In the genomic region with DNA sequence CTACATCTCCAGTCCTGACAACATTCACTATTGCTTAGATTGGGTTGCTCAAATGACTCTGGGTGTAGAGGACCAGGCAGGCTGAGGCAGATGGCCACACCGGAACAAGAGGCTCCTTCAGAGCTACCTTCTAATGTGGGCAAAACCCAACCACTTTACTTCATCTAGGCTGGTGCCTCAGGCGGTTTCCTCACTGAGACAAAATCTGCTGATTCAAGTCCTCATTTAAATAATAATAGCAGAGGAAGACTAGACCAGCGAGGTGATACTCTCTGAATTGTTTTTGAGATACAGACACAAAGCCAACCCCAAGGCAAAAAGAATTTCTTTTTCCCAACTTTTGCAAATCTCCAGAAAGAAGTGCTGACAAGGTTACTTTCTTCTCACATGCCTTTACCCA, we compare ENCODE assay signal across 31 mouse cellular contexts. TPM values are rescaled to one million over a fixed set of nuclear protein-coding genes. Genes with fewer than 3 reads are reported as not detected.
DNase-seq lines count a peak whose midpoint lies in the region; ATAC-seq and TF ChIP-seq lines count a peak whose summit lies in the region.
"Had no signal": no experiment of that assay in that cellular context is flagged by ENCODE, and none has a peak within 500 bp of the region (broad histone marks: within the 10 kb centered on the region; RNA-seq: fewer than 3 reads in every experiment).

No protein-coding gene starts in this region.

- no peak for TF ChIP-seq CTCF in midbrain, postnatal 0 days (IDR thresholded peaks at IDR 0.05)
- no peak for TF ChIP-seq CTCF in lung, adult 2 months (IDR thresholded peaks at IDR 0.05; ENCODE audit: insufficient read depth, low read length)

- H3K4me2 ChIP-seq in midbrain, postnatal 0 days (ENCODE audit: low read depth, low read length, poor library complexity, severe bottlenecking): no peak overlapping the region

- no peaks in the 10 kb centered on the region for H3K9me3 ChIP-seq in ES-E14 (ENCODE audit: control insufficient read depth, insufficient read depth, low read depth, low read length)
- no peaks in the 10 kb centered on the region for H3K9me3 ChIP-seq in midbrain, postnatal 0 days (ENCODE audit: low read length)

- ATAC-seq in midbrain, postnatal 0 days (ENCODE audit: low FRiP score): no peak
- ATAC-seq: activated CD4-positive, CD25-positive, alpha-beta regulatory T cell, adult 4 months; CD4-positive, CD25-positive, alpha-beta regulatory T cell, adult 4 months; Patski had no signal

- H3K4me1 ChIP-seq in ES-E14 (ENCODE audit: control insufficient read depth in 2 of 2, insufficient read depth in 2 of 2, low read length in 2 of 2, poor library complexity in 1 of 2): 0 out of 4 replicates have a peak, but pooled peaks cover 0 to 2% of the 10 kb centered on the region in 2 experiments
- no peaks in the 10 kb centered on the region for H3K4me1 ChIP-seq in midbrain, postnatal 0 days (ENCODE audit: insufficient read depth, low read length)
- H3K4me1 ChIP-seq in lung, adult 2 months (ENCODE audit: control insufficient read depth, insufficient read depth, low read length): no peaks in the 10 kb centered on the region

- peak; percentile 53 for DNase-seq in ES-CJ7 (ENCODE audit: low read depth, low spot score)
- DNase-seq in ES-E14 (ENCODE audit: low read depth, low spot score): peak; percentile 15
- peak; percentile 50 for DNase-seq in R1 (ENCODE audit: low read depth, low spot score)
- DNase-seq in ZHBTc4 (ENCODE audit: low read depth, low spot score): peak; percentile 41
- DNase-seq in midbrain, postnatal 0 days (ENCODE audit: low spot score): no peak
- DNase-seq in right cerebral cortex, adult 2 months (ENCODE audit: low spot score in 2 of 2): no peak
- DNase-seq in lung, adult 2 months: no peak
- no peak for DNase-seq in kidney, adult 8-10 months
- DNase-seq: adrenal gland, adult 2 months; adrenal gland, adult 8-10 months; adrenal gland, postnatal 10 days; adrenal gland, postnatal 14 days; adrenal gland, postnatal 25 days; adrenal gland, postnatal 36 days; B cell, adult 2 months; cerebellum, adult 11 months; cerebellum, adult 11-12 months; cerebellum, adult 18-20 months; cerebellum, adult 2 months; cerebellum, adult 8-10 months; cerebellum, adult 9-10 months had no signal

- in situ Hi-C loops in ES-E14 (cut with MboI; ENCODE audit: low sequenced_read_pairs in 2 of 2, unreplicated experiment in 2 of 2): no loop called here

- H3K36me3 ChIP-seq in ES-E14 (ENCODE audit: control insufficient read depth, insufficient read depth, low read length, poor library complexity, severe bottlenecking): no peaks in the 10 kb centered on the region
- no peaks in the 10 kb centered on the region for H3K36me3 ChIP-seq in midbrain, postnatal 0 days (ENCODE audit: insufficient read depth, low read length)
- H3K36me3 ChIP-seq: G1E had no signal

- H3K4me3 ChIP-seq in ES-E14 (ENCODE audit: insufficient read depth in 1 of 2, low read depth in 1 of 2, low read length in 2 of 2, poor library complexity in 1 of 2, severe bottlenecking in 1 of 2): no peak overlapping the region
- no peak overlapping the region for H3K4me3 ChIP-seq in midbrain, postnatal 0 days (ENCODE audit: low read depth, low read length)
- no peak overlapping the region for H3K4me3 ChIP-seq in lung, adult 2 months (replicated peaks; ENCODE audit: extremely low read depth, low read depth, low read length)

- no peak for TF ChIP-seq POLR2A in lung, adult 2 months (IDR thresholded peaks at IDR 0.05; ENCODE audit: borderline replicate concordance, extremely low read depth, low read depth, low read length)

- 35% methylated on average over 3 of the region's 3 CpGs for WGBS in midbrain, postnatal 0 days
- WGBS in lung, adult 2 months: 57% methylated on average over 3 of the region's 3 CpGs

- no peaks in the 10 kb centered on the region for H3K27me3 ChIP-seq in midbrain, postnatal 0 days (ENCODE audit: insufficient read depth, low read length)
- H3K27me3 ChIP-seq: CH12.LX had no signal

- no peak overlapping the region for H3K27ac ChIP-seq in ES-E14 (ENCODE audit: insufficient read depth, low read depth, low read length, poor library complexity, severe bottlenecking)
- no peak overlapping the region for H3K27ac ChIP-seq in midbrain, postnatal 0 days (ENCODE audit: low read depth, low read length)

- no peak overlapping the region for H3K9ac ChIP-seq in ES-E14 (ENCODE audit: insufficient read depth, low read depth, low read length, poor library complexity, severe bottlenecking)
- no peak overlapping the region for H3K9ac ChIP-seq in midbrain, postnatal 0 days (replicated peaks; ENCODE audit: low read length, poor library complexity, severe bottlenecking)

TF ChIP-seq in ES-E14, 5 proteins besides CTCF, POLR2A, EP300 and RAD21:
- no peak for TF ChIP-seq CHD2 (IDR thresholded peaks at IDR 0.05; ENCODE audit: low read depth, low read length)
- TF ChIP-seq HCFC1 (IDR thresholded peaks at IDR 0.05; ENCODE audit: borderline replicate concordance, insufficient read depth, low read length): no peak
- TF ChIP-seq MAFK (IDR thresholded peaks at IDR 0.05; ENCODE audit: insufficient read depth, low read depth, low read length): peak; percentile 58; the same call in 1 of the 2 replicates
TF ChIP-seq in ES-E14: peak in this region for 1.

RNA-seq across cellular contexts. Expression of a gene that starts 10.5 kb away (rescaled TPM):
- total RNA-seq in ES-E14 (2012; rRNA removed): 0.58 and 1.3 TPM in 2 replicates
- total RNA-seq in midbrain, postnatal 0 days (2014; rRNA removed): 0.24 and 0.77 TPM in 2 replicates
- polyA plus RNA-seq in midbrain, postnatal 0 days (2015; fragmentation: Nextera tagmentation; extraction: Ambion mirVana): 1.8 and 2.1 TPM in 2 replicates
- polyA plus RNA-seq in lung, adult 2 months (2012; rRNA removed): 0.27 and 0.28 TPM in 2 replicates
- total RNA-seq: CH12.LX, MEL had no signal
- polyA plus RNA-seq: activated CD4-positive, CD25-positive, alpha-beta regulatory T cell, adult 4 months; CD4-positive, CD25-positive, alpha-beta regulatory T cell, adult 4 months; G1E had no signal

RNA-seq across cellular contexts. Expression of a gene that starts 36.9 kb away (rescaled TPM):
- not detected in 2 replicates for total RNA-seq in ES-E14 (2012; rRNA removed)
- total RNA-seq in midbrain, postnatal 0 days (2014; rRNA removed): not detected in 2 replicates
- polyA plus RNA-seq in midbrain, postnatal 0 days (2015; fragmentation: Nextera tagmentation; extraction: Ambion mirVana): not detected in 2 replicates
- not detected in 2 replicates for polyA plus RNA-seq in lung, adult 2 months (2012; rRNA removed)
- total RNA-seq: adrenal gland, postnatal 10 days; CH12.LX; MEL had no signal
- polyA plus RNA-seq: activated CD4-positive, CD25-positive, alpha-beta regulatory T cell, adult 4 months; adrenal gland, adult 2 months; brain, embryonic 14.5 days; C2C12; CD4-positive, CD25-positive, alpha-beta regulatory T cell, adult 4 months; cerebellum, adult 2 months; G1E had no signal

RNA-seq across cellular contexts. Expression of a gene that starts 38.2 kb away (rescaled TPM):
- not detected in 2 replicates for total RNA-seq in ES-E14 (2012; rRNA removed)
- total RNA-seq in midbrain, postnatal 0 days (2014; rRNA removed): not detected in 2 replicates
- polyA plus RNA-seq in midbrain, postnatal 0 days (2015; fragmentation: Nextera tagmentation; extraction: Ambion mirVana): not detected in 2 replicates
- polyA plus RNA-seq in lung, adult 2 months (2012; rRNA removed): 0.16 and 42.1 TPM in 2 replicates
- total RNA-seq: adrenal gland, adult 18-20 months; adrenal gland, adult 2 months; adrenal gland, adult 8-10 months; adrenal gland, postnatal 10 days; adrenal gland, postnatal 14 days; adrenal gland, postnatal 25 days; adrenal gland, postnatal 36 days; adrenal gland, postnatal 4 days; CH12.LX; MEL had no signal
- polyA plus RNA-seq: adrenal gland, adult 2 months; brain, embryonic 14.5 days; C2C12; CD4-positive, CD25-positive, alpha-beta regulatory T cell, adult 4 months; cerebellum, adult 2 months; G1E; Patski had no signal

Comparison
In these comparisons a context has a peak if more than half of its experiments do, and no peak if none do; other contexts are left out.
1. DNase-seq: peak in ES-CJ7 (single experiment), ES-E14 (single experiment), R1 (single experiment) and ZHBTc4 (single experiment); none in midbrain, postnatal 0 days (single experiment), right cerebral cortex, adult 2 months (0 of 2), lung, adult 2 months (single experiment) and kidney, adult 8-10 months (0 of 2).